Mouse (Mus musculus) T-helper 1 cell (primary cell): ENCODE data around the gene Gm11037.

Experiments
- in situ Hi-C: fragments of 300-600 bp; cut with MboI, MseI; formaldehyde crosslinking; loops from one replicate; pipeline ENCODE4 v1.15.1; 2025; ENCODE audit warnings: high pct_unique_total_duplicates

Gene Gm11037

GRCm38 (mm10) chr2:131132930-131133547 is at the start of gene Gm11037:
Gene Gm11037, plus strand, starts transcription at chr2:131133497.
- in situ Hi-C loops = loop anchor here (10.0 kb wide), 1 partner anchor 1232 kb away; no protein-coding TSS in a partner anchor

GRCm38 (mm10) chr2:131084206-131084605 is 49.1 kb upstream of the Gm11037 start:
- in situ Hi-C loops = no loop called here

- in situ Hi-C loops = no loop called here
Measured at GRCm38 (mm10) chr2:131086667-131087390, 46.5 kb upstream of the Gm11037 start, which contains the start of gene Siglec1. Gene Siglec1, minus strand, starts transcription at chr2:131086765.

DNA sequence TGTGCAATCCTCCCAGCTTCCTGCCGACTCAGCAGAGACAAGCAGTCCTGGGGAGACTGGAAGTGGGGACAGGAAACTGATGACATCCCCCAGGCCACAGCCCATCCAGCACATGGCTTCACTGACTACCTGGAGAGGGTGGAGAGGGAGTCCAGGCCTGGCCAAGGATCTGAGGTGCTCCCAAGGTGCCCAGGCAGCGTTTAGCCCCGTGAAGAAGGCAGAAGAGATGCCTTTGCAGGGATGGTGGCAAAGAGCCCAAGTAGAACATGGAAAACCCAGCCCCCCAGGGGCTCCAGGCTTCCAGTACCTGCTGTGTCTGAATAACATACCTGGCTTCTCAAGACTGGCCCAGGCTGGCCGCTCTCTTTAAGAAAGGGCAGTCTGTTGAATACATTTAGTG is 44.7 kb upstream of the Gm11037 start:
- in situ Hi-C loops = no loop called here

DNA sequence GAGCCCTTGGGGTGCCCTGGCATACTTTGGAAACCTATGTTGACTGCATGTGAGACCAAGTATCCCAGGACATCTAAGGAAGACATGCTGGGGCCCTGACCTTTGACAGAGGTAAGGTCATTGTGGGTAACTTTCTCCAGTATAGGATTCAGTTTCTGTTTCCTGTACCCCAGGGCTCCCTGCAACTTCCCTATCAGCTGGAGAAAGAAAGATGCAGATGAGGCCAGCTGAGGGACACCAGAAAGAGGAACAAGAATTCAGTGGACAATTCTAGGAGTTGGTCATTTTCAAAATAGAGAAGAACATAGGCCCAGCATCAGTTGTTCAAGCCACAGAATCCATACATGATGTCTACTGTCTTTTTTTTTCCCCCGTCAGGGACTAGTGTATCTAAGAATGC is 43.7 kb upstream of the Gm11037 start:
- in situ Hi-C loops = no loop called here

- in situ Hi-C loops = no loop called here
Measured at GRCm38 (mm10) chr2:131090852-131091251, 42.4 kb upstream of the Gm11037 start.

- in situ Hi-C loops = no loop called here
Measured at GRCm38 (mm10) chr2:131093577-131093976, 39.7 kb upstream of the Gm11037 start.

DNA sequence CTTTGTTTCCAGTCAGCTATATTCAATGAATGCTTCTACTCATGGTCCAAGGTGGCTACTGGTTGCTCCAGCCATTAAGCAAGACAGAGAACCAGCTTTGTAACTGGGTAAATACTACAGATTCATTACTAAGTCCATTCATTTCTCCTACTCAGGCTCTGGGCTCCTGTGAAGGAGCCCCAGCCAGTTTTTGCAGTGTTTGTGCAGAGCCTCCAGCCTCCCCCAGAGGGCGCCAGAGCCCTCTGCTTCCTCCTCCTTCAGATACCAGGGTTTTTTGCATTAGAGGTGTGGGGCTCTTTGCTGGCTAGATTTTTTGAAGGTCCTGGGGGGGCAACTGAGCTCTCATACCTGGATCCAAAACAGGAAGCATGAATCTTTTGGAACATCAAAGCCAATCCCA is 38.5 kb upstream of the Gm11037 start:
- in situ Hi-C loops = loop anchor here (5.0 kb wide), 2 partner anchors 137 to 322 kb away; partner anchors contain the start of gene Mavs

- in situ Hi-C loops = loop anchor here (5.0 kb wide), 2 partner anchors 136 to 321 kb away; partner anchors contain the start of gene Mavs
Measured at GRCm38 (mm10) chr2:131096101-131096795, 37.0 kb upstream of the Gm11037 start.

GRCm38 (mm10) chr2:131097087-131097486 is 36.2 kb upstream of the Gm11037 start:
- in situ Hi-C loops = loop anchor here (5.0 kb wide), 2 partner anchors 135 to 320 kb away; partner anchors contain the start of gene Mavs

- in situ Hi-C loops = no loop called here
Measured at GRCm38 (mm10) chr2:131101530-131101929, 31.8 kb upstream of the Gm11037 start.

- in situ Hi-C loops = no loop called here
Measured at GRCm38 (mm10) chr2:131104021-131104420, 29.3 kb upstream of the Gm11037 start.

GRCm38 (mm10) chr2:131105061-131105460 is 28.2 kb upstream of the Gm11037 start:
- in situ Hi-C loops = loop anchor here (5.0 kb wide), 1 partner anchor 373 kb away; no protein-coding TSS in a partner anchor

- in situ Hi-C loops = loop anchor here (5.0 kb wide), 1 partner anchor 374 kb away; no protein-coding TSS in a partner anchor
Measured at GRCm38 (mm10) chr2:131105989-131106388, 27.3 kb upstream of the Gm11037 start.

- in situ Hi-C loops = no loop called here
Measured at GRCm38 (mm10) chr2:131118968-131119574, 14.2 kb upstream of the Gm11037 start.

GRCm38 (mm10) chr2:131124166-131124565 is 9.1 kb upstream of the Gm11037 start:
- in situ Hi-C loops = no loop called here

- in situ Hi-C loops = no loop called here
Measured at GRCm38 (mm10) chr2:131125157-131125963, 7.9 kb upstream of the Gm11037 start.

GRCm38 (mm10) chr2:131125964-131126815 is 7.1 kb upstream of the Gm11037 start:
- in situ Hi-C loops = no loop called here

GRCm38 (mm10) chr2:131127161-131127730 is 6.1 kb upstream of the Gm11037 start, which contains the start of gene Hspa12b:
Gene Hspa12b, plus strand, starts transcription at chr2:131127280.
- in situ Hi-C loops = no loop called here
